Mouse (Mus musculus): Measurements from ENCODE around the gene Hspb9. TPM values are rescaled to one million over a fixed set of nuclear protein-coding genes. Genes with fewer than 3 reads are reported as not detected.

Gene Hspb9
- polyA plus RNA-seq, 1 experiment from 2014 or later: not detected

DNA sequence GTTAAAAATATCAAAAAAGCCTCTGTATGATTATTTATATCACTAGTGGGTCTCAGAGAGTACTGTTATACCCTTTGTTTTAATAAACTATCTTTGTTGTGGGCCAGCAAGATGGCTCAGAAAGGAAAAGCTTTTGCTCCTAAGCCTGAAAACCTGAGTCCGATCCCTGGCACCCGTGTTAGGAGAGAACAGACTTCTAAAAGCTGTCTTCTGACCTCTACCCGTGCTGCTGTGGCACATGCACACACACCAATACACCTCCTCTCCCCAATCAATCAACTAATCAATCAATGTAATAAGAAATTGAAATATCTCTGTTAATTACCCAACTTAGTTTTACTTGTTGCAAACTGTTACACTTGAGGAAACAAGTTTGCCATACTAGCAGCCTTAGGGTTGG lies 12.9 kb upstream of the Hspb9 start:
- Histone ChIP-seq H3K9ac (replicated peaks; ENCODE audit: low read length) (no peak overlapping the region), H3K4me2 (ENCODE audit: low read depth, low read length) (no peak overlapping the region), H3K4me1 (ENCODE audit: control insufficient read depth, insufficient read depth, low read length) (no peaks in the 10 kb centered on the region), H3K9me3 (replicated peaks; ENCODE audit: control insufficient read depth, low read length) (no peaks in the 10 kb centered on the region), H3K27ac (replicated peaks; ENCODE audit: low read depth, low read length) (no peak overlapping the region), H3K4me3 (ENCODE audit: low read depth, low read length) (no peak overlapping the region), H3K36me3 (replicated peaks; ENCODE audit: control insufficient read depth, insufficient read depth, low read depth, low read length) (no peaks in the 10 kb centered on the region), H3K27me3 (ENCODE audit: control insufficient read depth, insufficient read depth, low read length) (no peaks in the 10 kb centered on the region)
- DNase-seq (ENCODE audit: low spot score) (no peak), ATAC-seq (replicated peaks; ENCODE audit: insufficient number of reproducible peaks, low FRiP score, low TSS enrichment, low read depth) (no peak)
- WGBS: 76% methylated on average over 3 of the region's 3 CpGs

DNA sequence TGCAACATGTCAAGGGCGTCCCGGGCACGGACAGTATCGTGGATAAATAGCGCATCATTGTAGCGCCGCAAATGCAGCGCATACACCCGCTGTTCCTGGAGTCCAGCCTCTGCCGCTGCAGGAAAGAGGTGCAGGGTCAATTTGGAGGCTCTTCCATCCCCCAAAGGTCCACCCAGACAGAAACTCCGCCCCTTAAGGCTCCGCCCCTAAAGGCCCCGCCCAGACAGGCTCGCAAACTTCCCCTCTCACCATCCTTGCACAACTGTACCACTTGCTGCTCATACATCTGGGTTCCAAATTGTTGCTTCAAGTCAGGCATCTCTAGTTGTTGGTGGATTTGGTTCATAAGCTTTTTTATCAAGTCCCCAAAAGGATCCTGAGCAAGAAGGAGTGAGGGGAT lies 12.3 kb upstream of the Hspb9 start:
- Histone ChIP-seq H3K4me1 (ENCODE audit: control insufficient read depth, insufficient read depth, low read length) (no peaks in the 10 kb centered on the region), H3K36me3 (replicated peaks; ENCODE audit: control insufficient read depth, insufficient read depth, low read depth, low read length) (no peaks in the 10 kb centered on the region; the same call in 1 of the 2 replicates), H3K9ac (replicated peaks; ENCODE audit: low read length) (peak overlapping the region; percentile 3; the same call in 1 of the 2 replicates), H3K27me3 (ENCODE audit: control insufficient read depth, insufficient read depth, low read length) (no peaks in the 10 kb centered on the region), H3K9me3 (replicated peaks; ENCODE audit: control insufficient read depth, low read length) (no peaks in the 10 kb centered on the region), H3K27ac (replicated peaks; ENCODE audit: low read depth, low read length) (no peak overlapping the region), H3K4me2 (ENCODE audit: low read depth, low read length) (peak overlapping the region; percentile 30), H3K4me3 (ENCODE audit: low read depth, low read length) (0 out of 2 replicates have a peak overlapping the region, but pooled peaks have one; percentile 12)
- DNase-seq (ENCODE audit: low spot score) (peak; percentile 57), ATAC-seq (replicated peaks; ENCODE audit: insufficient number of reproducible peaks, low FRiP score, low TSS enrichment, low read depth) (no peak)
- 3% methylated on average over 14 of the region's 14 CpGs for WGBS

DNA sequence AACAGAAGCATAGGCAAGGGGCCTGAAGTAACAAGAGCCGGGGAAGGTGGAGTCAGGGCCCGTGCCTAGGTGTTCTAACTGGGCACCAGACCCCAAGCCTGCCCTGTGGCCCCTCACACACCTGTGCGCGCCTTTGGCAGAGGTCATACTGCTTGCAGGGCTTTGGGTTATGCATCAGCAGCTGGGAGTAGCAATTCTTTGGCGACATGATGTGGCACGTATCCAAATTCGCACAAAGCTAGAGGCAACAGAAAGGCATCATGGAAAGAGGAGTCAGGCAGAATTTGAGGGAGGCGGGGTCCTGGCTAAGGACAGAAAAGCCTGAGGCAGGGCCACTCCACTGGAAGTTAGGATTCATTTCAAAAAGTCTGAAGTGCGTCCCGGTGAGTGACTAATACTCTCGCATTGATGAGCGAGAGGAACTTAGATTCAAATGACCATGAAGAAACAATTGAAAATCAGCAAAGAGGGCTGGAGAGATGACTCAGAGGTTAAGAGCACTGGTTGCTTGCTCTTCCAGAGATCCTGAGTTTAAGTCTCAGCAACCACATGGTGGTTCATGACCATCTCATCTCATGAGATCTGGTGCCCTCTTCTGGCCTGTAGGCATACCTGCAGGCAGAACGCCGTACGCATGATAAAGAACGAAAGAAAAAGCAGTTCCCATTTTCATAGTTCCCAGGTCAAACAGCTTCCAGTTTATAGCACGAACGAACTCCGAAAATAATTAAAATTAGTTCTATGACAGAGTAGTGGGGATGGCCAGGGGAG lies 11.4 kb upstream of the Hspb9 start:
- Histone ChIP-seq H3K4me1 (ENCODE audit: control insufficient read depth, insufficient read depth, low read length) (no peaks in the 10 kb centered on the region), H3K4me2 (ENCODE audit: low read depth, low read length) (no peak overlapping the region), H3K27ac (replicated peaks; ENCODE audit: low read depth, low read length) (no peak overlapping the region), H3K36me3 (replicated peaks; ENCODE audit: control insufficient read depth, insufficient read depth, low read depth, low read length) (no peaks in the 10 kb centered on the region; the same call in 1 of the 2 replicates), H3K9me3 (replicated peaks; ENCODE audit: control insufficient read depth, low read length) (no peaks in the 10 kb centered on the region), H3K4me3 (ENCODE audit: low read depth, low read length) (no peak overlapping the region), H3K9ac (replicated peaks; ENCODE audit: low read length) (no peak overlapping the region), H3K27me3 (ENCODE audit: control insufficient read depth, insufficient read depth, low read length) (no peaks in the 10 kb centered on the region)
- 35% methylated on average over 19 of the region's 19 CpGs for WGBS
- ATAC-seq (replicated peaks; ENCODE audit: insufficient number of reproducible peaks, low FRiP score, low TSS enrichment, low read depth) (no peak), DNase-seq (ENCODE audit: low spot score) (peak; percentile 86)

DNA sequence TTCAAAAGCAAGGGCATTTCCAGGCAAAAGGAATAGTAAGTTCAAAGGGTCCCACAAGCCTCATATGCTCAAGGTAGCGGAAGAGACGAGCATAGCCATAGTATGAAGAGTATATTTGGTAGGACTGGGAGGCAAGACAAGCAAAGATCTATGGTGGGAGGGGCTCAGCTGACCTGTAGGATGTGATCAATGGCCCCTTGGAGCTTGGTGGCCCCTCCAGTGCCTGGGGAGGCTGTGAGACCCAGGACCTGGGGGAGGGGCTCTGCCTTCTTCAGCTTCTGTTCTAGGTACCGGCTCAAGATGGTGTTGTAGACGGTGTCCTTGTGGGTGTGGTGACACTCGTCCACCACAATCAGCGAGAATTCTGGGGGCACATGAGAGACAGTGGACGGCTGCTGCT lies 10.7 kb upstream of the Hspb9 start:
- ATAC-seq (replicated peaks; ENCODE audit: insufficient number of reproducible peaks, low FRiP score, low TSS enrichment, low read depth): no peak
- H3K36me3 ChIP-seq (replicated peaks; ENCODE audit: control insufficient read depth, insufficient read depth, low read depth, low read length): no peaks in the 10 kb centered on the region; the same call in 1 of the 2 replicates
- no peak overlapping the region for H3K9ac ChIP-seq (replicated peaks; ENCODE audit: low read length)
- H3K27ac ChIP-seq (replicated peaks; ENCODE audit: low read depth, low read length): no peak overlapping the region
- H3K4me2 ChIP-seq (ENCODE audit: low read depth, low read length): no peak overlapping the region
- H3K27me3 ChIP-seq (ENCODE audit: control insufficient read depth, insufficient read depth, low read length): no peaks in the 10 kb centered on the region
- H3K4me1 ChIP-seq (ENCODE audit: control insufficient read depth, insufficient read depth, low read length): no peaks in the 10 kb centered on the region
- H3K9me3 ChIP-seq (replicated peaks; ENCODE audit: control insufficient read depth, low read length): no peaks in the 10 kb centered on the region
- no peak overlapping the region for H3K4me3 ChIP-seq (ENCODE audit: low read depth, low read length)
- WGBS: 46% methylated on average over 7 of the region's 7 CpGs
- no peak for DNase-seq (ENCODE audit: low spot score)

DNA sequence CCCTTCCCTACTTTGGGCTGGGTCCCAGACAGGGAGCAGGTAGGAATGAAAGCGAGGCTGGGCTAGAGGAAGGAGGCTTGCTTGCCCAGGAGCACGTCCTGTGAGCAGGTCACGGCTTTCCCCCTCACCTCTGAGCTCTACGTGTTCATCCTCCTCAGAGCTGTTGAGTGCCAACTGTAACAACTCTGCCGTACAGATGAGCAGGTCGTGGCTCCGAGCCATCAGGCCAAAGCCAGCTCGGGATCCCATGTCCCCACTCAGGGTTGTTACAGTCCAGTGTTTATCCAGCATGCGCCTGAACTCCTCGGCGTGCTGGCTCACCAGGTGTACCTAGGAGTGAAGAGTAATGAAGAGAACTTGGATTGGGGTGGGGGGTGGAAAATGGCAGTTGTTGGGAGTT lies 10.3 kb upstream of the Hspb9 start:
- Histone ChIP-seq H3K9ac (replicated peaks; ENCODE audit: low read length) (no peak overlapping the region), H3K4me2 (ENCODE audit: low read depth, low read length) (no peak overlapping the region), H3K27me3 (ENCODE audit: control insufficient read depth, insufficient read depth, low read length) (no peaks in the 10 kb centered on the region), H3K9me3 (replicated peaks; ENCODE audit: control insufficient read depth, low read length) (no peaks in the 10 kb centered on the region), H3K27ac (replicated peaks; ENCODE audit: low read depth, low read length) (no peak overlapping the region), H3K36me3 (replicated peaks; ENCODE audit: control insufficient read depth, insufficient read depth, low read depth, low read length) (no peaks in the 10 kb centered on the region; the same call in none of the 2 replicates), H3K4me3 (ENCODE audit: low read depth, low read length) (no peak overlapping the region), H3K4me1 (ENCODE audit: control insufficient read depth, insufficient read depth, low read length) (no peaks in the 10 kb centered on the region)
- DNase-seq (ENCODE audit: low spot score) (no peak), ATAC-seq (replicated peaks; ENCODE audit: insufficient number of reproducible peaks, low FRiP score, low TSS enrichment, low read depth) (no peak)
- 66% methylated on average over 11 of the region's 11 CpGs for WGBS

DNA sequence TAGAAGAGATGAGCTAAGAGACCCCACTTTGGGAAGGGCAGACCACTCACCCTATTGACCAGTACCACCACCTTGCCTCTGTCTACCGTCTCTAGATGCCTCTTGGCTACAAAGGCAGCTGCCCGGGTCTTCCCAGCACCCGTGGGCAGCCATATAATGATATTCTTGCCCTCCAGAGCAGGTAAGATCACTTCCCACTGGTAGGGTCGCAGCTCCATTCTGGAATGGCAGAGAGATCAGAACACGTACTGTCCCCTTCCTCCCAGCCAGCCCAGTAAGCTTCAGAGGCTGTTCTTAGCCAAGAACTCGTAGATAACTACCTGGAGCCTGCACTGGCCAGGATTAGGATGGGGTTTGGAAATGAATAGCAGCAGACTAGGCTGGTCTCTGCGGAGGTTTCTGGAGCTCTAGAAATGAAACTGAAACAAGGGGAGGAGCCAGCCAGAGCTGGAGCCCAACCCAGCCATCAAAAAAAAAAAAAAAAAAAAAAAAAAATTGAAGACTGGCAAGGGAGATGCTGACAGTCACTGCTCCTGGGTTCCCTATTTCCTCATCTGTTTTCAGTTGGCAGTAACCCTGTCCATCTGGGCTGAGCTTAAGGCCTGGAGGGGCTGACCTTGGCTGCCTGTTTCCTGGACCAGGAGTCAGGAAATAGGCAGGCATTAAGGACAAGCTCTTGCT lies 9.7 kb upstream of the Hspb9 start, which contains the start of gene Dhx58:
Gene Dhx58 (minus strand): TSS at position 421 of the 681 bp plus-strand sequence.
- H3K4me3 ChIP-seq (ENCODE audit: low read depth, low read length): no peak within 1 kb of the TSS
- 60% methylated on average over 7 of the region's 7 CpGs for WGBS
- no peak for ATAC-seq (replicated peaks; ENCODE audit: insufficient number of reproducible peaks, low FRiP score, low TSS enrichment, low read depth)
- no peaks in the 10 kb centered on the region; the same call in none of the 2 replicates for H3K36me3 ChIP-seq (replicated peaks; ENCODE audit: control insufficient read depth, insufficient read depth, low read depth, low read length)
- no peaks in the 10 kb centered on the region for H3K4me1 ChIP-seq (ENCODE audit: control insufficient read depth, insufficient read depth, low read length)
- no peak within 1 kb of the TSS for H3K4me2 ChIP-seq (ENCODE audit: low read depth, low read length)
- no peak for DNase-seq (ENCODE audit: low spot score)
- H3K9me3 ChIP-seq (replicated peaks; ENCODE audit: control insufficient read depth, low read length): no peaks in the 10 kb centered on the region
- H3K27me3 ChIP-seq (ENCODE audit: control insufficient read depth, insufficient read depth, low read length): no peaks in the 10 kb centered on the region
- no peak within 1 kb of the TSS for H3K9ac ChIP-seq (replicated peaks; ENCODE audit: low read length)
- H3K27ac ChIP-seq (replicated peaks; ENCODE audit: low read depth, low read length): no peak within 1 kb of the TSS

DNA sequence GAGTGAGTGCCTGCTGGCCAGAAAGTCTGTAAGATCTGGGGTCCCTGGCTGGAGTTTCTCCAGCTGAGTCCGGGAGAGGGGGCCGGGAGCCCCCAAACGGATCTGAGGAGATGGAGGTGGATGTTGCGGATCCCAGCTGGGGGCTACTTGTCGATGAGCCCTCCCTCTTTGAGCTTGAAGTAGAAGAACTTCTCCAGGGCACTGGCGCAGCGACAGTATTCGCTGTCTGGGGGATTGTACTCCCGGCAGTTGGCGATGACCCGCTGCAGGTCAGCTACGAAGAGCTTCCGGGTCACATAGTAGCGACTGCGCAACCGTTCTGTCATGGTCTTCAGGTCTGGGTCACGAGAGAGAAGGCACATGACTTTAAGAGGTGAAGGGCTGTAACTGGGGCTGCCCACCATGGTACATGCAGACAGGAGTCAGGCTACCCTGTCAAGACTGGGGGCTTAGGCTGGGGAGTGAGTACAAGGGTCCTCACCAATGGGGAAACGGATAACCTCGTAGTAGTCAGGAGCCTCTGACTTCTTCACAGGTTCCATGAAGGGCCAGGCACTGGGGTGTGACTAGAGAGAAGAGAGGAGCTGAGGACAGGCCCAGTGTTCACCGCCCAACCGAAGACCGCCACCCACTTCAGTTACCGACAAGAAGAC lies 8.4 kb upstream of the Hspb9 start:
- no peaks in the 10 kb centered on the region; the same call in none of the 2 replicates for H3K36me3 ChIP-seq (replicated peaks; ENCODE audit: control insufficient read depth, insufficient read depth, low read depth, low read length)
- 90% methylated on average over 23 of the region's 23 CpGs for WGBS
- no peak overlapping the region for H3K9ac ChIP-seq (replicated peaks; ENCODE audit: low read length)
- no peak overlapping the region for H3K4me2 ChIP-seq (ENCODE audit: low read depth, low read length)
- no peaks in the 10 kb centered on the region for H3K27me3 ChIP-seq (ENCODE audit: control insufficient read depth, insufficient read depth, low read length)
- H3K27ac ChIP-seq (replicated peaks; ENCODE audit: low read depth, low read length): no peak overlapping the region
- ATAC-seq (replicated peaks; ENCODE audit: insufficient number of reproducible peaks, low FRiP score, low TSS enrichment, low read depth) (no peak), DNase-seq (ENCODE audit: low spot score) (no peak)
- H3K9me3 ChIP-seq (replicated peaks; ENCODE audit: control insufficient read depth, low read length): no peaks in the 10 kb centered on the region
- no peaks in the 10 kb centered on the region for H3K4me1 ChIP-seq (ENCODE audit: control insufficient read depth, insufficient read depth, low read length)
- no peak overlapping the region for H3K4me3 ChIP-seq (ENCODE audit: low read depth, low read length)
